In the genomic region with DNA sequence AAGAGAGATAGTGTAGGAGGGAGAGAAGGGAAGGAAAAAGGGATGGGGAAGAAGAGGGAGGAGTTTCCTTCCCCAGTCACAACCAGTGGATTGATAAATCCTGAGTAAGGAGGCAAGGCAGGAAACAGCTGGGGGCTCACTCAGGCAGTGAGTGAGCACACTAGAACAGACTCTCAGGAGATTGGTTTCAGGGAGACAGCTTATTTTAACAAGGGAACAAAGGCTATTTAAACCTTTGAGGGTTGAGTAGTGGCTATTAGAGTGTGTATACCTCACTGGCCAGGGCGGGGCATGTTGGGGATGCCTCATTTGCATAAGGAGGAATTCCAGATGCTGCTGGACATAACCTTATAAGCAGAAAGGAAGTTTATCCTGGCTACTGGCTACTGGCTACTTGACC, we compare ENCODE assay signal across 33 mouse cellular contexts. TPM values are rescaled to one million over a fixed set of nuclear protein-coding genes. Genes with fewer than 3 reads are reported as not detected.
A peak's percentile ranks its signal among the peaks of the same experiment; 100 is the strongest.
DNase-seq lines count a peak whose midpoint lies in the region; ATAC-seq and TF ChIP-seq lines count a peak whose summit lies in the region.
"Had no signal": no experiment of that assay in that cellular context is flagged by ENCODE, and none has a peak within 500 bp of the region (broad histone marks: within the 10 kb centered on the region; RNA-seq: fewer than 3 reads in every experiment).

No protein-coding gene starts in this region.

- H3K4me3 ChIP-seq in gastrocnemius, adult 2 months: no peak overlapping the region
- no peak overlapping the region for H3K4me3 ChIP-seq in heart, embryonic 16.5 days (ENCODE audit: low read length)
- no peak overlapping the region for H3K4me3 ChIP-seq in heart, embryonic 10.5 days
- H3K4me3 ChIP-seq in kidney, postnatal 0 days (replicated peaks; ENCODE audit: low read depth, low read length): no peak overlapping the region
- H3K4me3 ChIP-seq in brown adipose tissue, adult 24 weeks (ENCODE audit: insufficient read depth, low read depth, low read length): no peak overlapping the region
- H3K4me3 ChIP-seq: embryonic facial prominence, embryonic 12.5 days; forebrain, embryonic 12.5 days; hindbrain, embryonic 12.5 days; intestine, embryonic 15.5 days; layer of hippocampus, adult 2 months; left cerebral cortex, adult 2 months; limb, embryonic 12.5 days; liver, embryonic 15.5 days; midbrain, embryonic 10.5 days; midbrain, embryonic 15.5 days had no signal

- intact Hi-C loops in gastrocnemius, adult 2 months (cut with DNase I): no loop called here

- H3K27ac ChIP-seq in gastrocnemius, adult 2 months: peak overlapping the region; percentile 75
- peak overlapping the region; percentile 8 for H3K27ac ChIP-seq in heart, embryonic 16.5 days (ENCODE audit: low read length)
- no peak overlapping the region for H3K27ac ChIP-seq in heart, embryonic 10.5 days
- H3K27ac ChIP-seq in kidney, postnatal 0 days: 0 out of 2 replicates have a peak overlapping the region, but pooled peaks have one; percentile 15
- H3K27ac ChIP-seq in brown adipose tissue, adult 24 weeks (replicated peaks; ENCODE audit: low read depth, low read length): peak overlapping the region; percentile 69
- H3K27ac ChIP-seq: embryonic facial prominence, embryonic 12.5 days; forebrain, embryonic 12.5 days; hindbrain, embryonic 12.5 days; hindbrain, postnatal 0 days; intestine, embryonic 15.5 days; layer of hippocampus, adult 2 months; left cerebral cortex, adult 2 months; limb, embryonic 12.5 days; liver, embryonic 15.5 days; midbrain, embryonic 10.5 days; midbrain, embryonic 15.5 days had no signal

- WGBS in heart, embryonic 16.5 days: 92% methylated on average over 1 of the region's 1 CpGs
- 81% methylated on average over 1 of the region's 1 CpGs for WGBS in heart, embryonic 10.5 days
- 85% methylated on average over 1 of the region's 1 CpGs for WGBS in kidney, postnatal 0 days

- no peaks in the 10 kb centered on the region for H3K27me3 ChIP-seq in heart, embryonic 16.5 days (ENCODE audit: control insufficient read depth, insufficient read depth, low read length)
- no peaks in the 10 kb centered on the region for H3K27me3 ChIP-seq in heart, embryonic 10.5 days (ENCODE audit: insufficient read depth, poor library complexity, severe bottlenecking)
- H3K27me3 ChIP-seq in kidney, postnatal 0 days (ENCODE audit: insufficient read depth, low read length): no peaks in the 10 kb centered on the region
- H3K27me3 ChIP-seq: embryonic facial prominence, embryonic 12.5 days; forebrain, embryonic 12.5 days; hindbrain, embryonic 12.5 days; intestine, embryonic 15.5 days; limb, embryonic 12.5 days; liver, embryonic 15.5 days; midbrain, embryonic 15.5 days had no signal

- no peak for DNase-seq in gastrocnemius, adult 2 months
- DNase-seq in gastrocnemius, postnatal 10 days: no peak
- no peak for DNase-seq in heart, embryonic 10.5 days (ENCODE audit: low spot score)
- DNase-seq in kidney, postnatal 0 days (ENCODE audit: low spot score): no peak
- DNase-seq in kidney, postnatal 25 days: no peak
- no peak for DNase-seq in cerebellum, adult 18-20 months
- DNase-seq: adrenal gland, adult 8-10 months; cerebellum, adult 9-10 months; cerebellum, postnatal 36 days; forebrain, postnatal 0 days; gastrocnemius, postnatal 14 days; heart, postnatal 36 days; kidney, postnatal 10 days; lung, postnatal 14 days; right cerebral cortex, postnatal 25 days; thymus, postnatal 14 days had no signal

- H3K9me3 ChIP-seq in heart, embryonic 16.5 days (replicated peaks; ENCODE audit: control insufficient read depth, low read length): no peaks in the 10 kb centered on the region
- no peaks in the 10 kb centered on the region for H3K9me3 ChIP-seq in heart, embryonic 10.5 days
- no peaks in the 10 kb centered on the region for H3K9me3 ChIP-seq in kidney, postnatal 0 days (replicated peaks; ENCODE audit: low read length)
- H3K9me3 ChIP-seq: embryonic facial prominence, embryonic 12.5 days; forebrain, embryonic 12.5 days; G1E; hindbrain, embryonic 12.5 days; intestine, embryonic 15.5 days; limb, embryonic 12.5 days; liver, embryonic 15.5 days; midbrain, embryonic 10.5 days; midbrain, embryonic 15.5 days had no signal

- peaks cover 14% of the 10 kb centered on the region for H3K4me1 ChIP-seq in heart, embryonic 16.5 days (ENCODE audit: control insufficient read depth, insufficient read depth, low read length)
- H3K4me1 ChIP-seq in heart, embryonic 10.5 days: 0 out of 2 replicates have a peak, but pooled peaks cover 5% of the 10 kb centered on the region
- H3K4me1 ChIP-seq in kidney, postnatal 0 days (replicated peaks; ENCODE audit: insufficient read depth, low read length): no peaks in the 10 kb centered on the region
- H3K4me1 ChIP-seq in brown adipose tissue, adult 24 weeks (ENCODE audit: control insufficient read depth, insufficient read depth, insufficient read length, low read length): peaks cover 21% of the 10 kb centered on the region
- H3K4me1 ChIP-seq: forebrain, embryonic 12.5 days; hindbrain, embryonic 12.5 days; intestine, embryonic 15.5 days; limb, embryonic 12.5 days; liver, embryonic 15.5 days; midbrain, embryonic 10.5 days; midbrain, embryonic 15.5 days had no signal

- no peak for TF ChIP-seq CTCF in gastrocnemius, adult 2 months (IDR thresholded peaks at IDR 0.05)
- no peak for TF ChIP-seq CTCF in kidney, postnatal 0 days (IDR thresholded peaks at IDR 0.05; ENCODE audit: low read depth)

- peaks cover 2% of the 10 kb centered on the region for H3K36me3 ChIP-seq in heart, embryonic 16.5 days (ENCODE audit: control insufficient read depth, insufficient read depth)
- peaks cover 10% of the 10 kb centered on the region; the same call in 1 of the 2 replicates for H3K36me3 ChIP-seq in heart, embryonic 10.5 days
- H3K36me3 ChIP-seq in kidney, postnatal 0 days (ENCODE audit: insufficient read depth, low read length): no peaks in the 10 kb centered on the region
- H3K36me3 ChIP-seq: embryonic facial prominence, embryonic 12.5 days; forebrain, embryonic 12.5 days; G1E; hindbrain, embryonic 12.5 days; intestine, embryonic 15.5 days; limb, embryonic 12.5 days; liver, embryonic 15.5 days; midbrain, embryonic 10.5 days; midbrain, embryonic 15.5 days had no signal

- H3K4me2 ChIP-seq in heart, embryonic 16.5 days (ENCODE audit: low read depth, low read length): no peak overlapping the region
- H3K4me2 ChIP-seq in kidney, postnatal 0 days (ENCODE audit: low read length): no peak overlapping the region
- H3K4me2 ChIP-seq: embryonic facial prominence, embryonic 12.5 days; forebrain, embryonic 12.5 days; hindbrain, embryonic 12.5 days; intestine, embryonic 15.5 days; limb, embryonic 12.5 days; liver, embryonic 15.5 days; midbrain, embryonic 15.5 days had no signal

- ATAC-seq in heart, embryonic 16.5 days (replicated peaks; ENCODE audit: extremely low read depth, insufficient read depth, low FRiP score): peak; percentile 64
- peak; percentile 59; the same call in 1 of the 2 replicates for ATAC-seq in kidney, postnatal 0 days (replicated peaks; ENCODE audit: low FRiP score, low read depth)
- ATAC-seq: forebrain, postnatal 0 days; hindbrain, postnatal 0 days; intestine, embryonic 15.5 days; midbrain, embryonic 15.5 days had no signal

- H3K9ac ChIP-seq in heart, embryonic 16.5 days (ENCODE audit: low read length): no peak overlapping the region
- H3K9ac ChIP-seq in kidney, postnatal 0 days (ENCODE audit: low read depth, low read length): no peak overlapping the region
- H3K9ac ChIP-seq: embryonic facial prominence, embryonic 12.5 days; forebrain, embryonic 12.5 days; forebrain, postnatal 0 days; hindbrain, embryonic 12.5 days; intestine, embryonic 15.5 days; limb, embryonic 12.5 days; liver, embryonic 15.5 days; midbrain, embryonic 15.5 days had no signal

RNA-seq across cellular contexts. Expression of a gene that starts 27.5 kb away (rescaled TPM):
- total RNA-seq in gastrocnemius, adult 2 months (2021): 10 to 100 TPM; 13.3 to 22.3 TPM
- total RNA-seq in gastrocnemius, postnatal 10 days (2021): 100 to 1,000 TPM in 1 of 2 experiments, 10 to 100 TPM in 1; 99.0 to 129 TPM
- 105 and 126 TPM in 2 replicates for polyA plus RNA-seq in heart, embryonic 16.5 days (2015; fragmentation: Nextera tagmentation; extraction: Ambion mirVana)
- polyA plus RNA-seq in heart, embryonic 10.5 days (2016; fragmentation: Nextera tagmentation; extraction: Ambion mirVana): 60.0 and 129 TPM in 2 replicates
- polyA plus RNA-seq in kidney, postnatal 0 days (2015; fragmentation: Nextera tagmentation; extraction: Ambion mirVana): 46.0 and 46.3 TPM in 2 replicates
- 35.4 and 58.9 TPM in 2 replicates for polyA plus RNA-seq in brown adipose tissue, adult 24 weeks (2012; ENCODE audit: insufficient read depth, insufficient read length, missing spikeins)
- total RNA-seq: granulocyte monocyte progenitor cell, adult 5-6 weeks; megakaryocyte progenitor cell, adult 5-6 weeks; neutrophil, adult 5-6 weeks had no signal
- polyA plus RNA-seq: G1E had no signal
